Mouse (Mus musculus) liver, adult 2 months (tissue): Measurements from ENCODE around the gene Etfa. TPM values are rescaled to one million over a fixed set of nuclear protein-coding genes. Genes with fewer than 3 reads are reported as not detected.
A peak's percentile ranks its signal among the peaks of the same experiment; 100 is the strongest.

Experiments
- DNase-seq: peaks from one replicate; pipeline ENCODE4 v3.0.0-alpha.2; 2011; ENCODE audit warnings: low read depth, low spot score; ENCODE audit errors: extremely low read depth
- H3K27ac ChIP-seq: fragments of 200-500 bp; replicated peaks from 2 replicates; pipeline ENCODE4 v1.5.1; 2012; ENCODE audit warnings: low read depth, mild to moderate bottlenecking, control low read depth, inconsistent platforms, low read length; ENCODE audit not compliant: insufficient read depth
- H3K27me3 ChIP-seq: fragments of 200-500 bp; 2 replicates; pipeline ENCODE4 v1.6.1; 2012; ENCODE audit warnings: mild to moderate bottlenecking, moderate library complexity, low read length, inconsistent platforms; ENCODE audit not compliant: control insufficient read depth, insufficient read depth
- H3K36me3 ChIP-seq: fragments of 200-500 bp; 2 replicates; pipeline ENCODE4 v1.6.1; 2012; ENCODE audit warnings: low read length, inconsistent platforms; ENCODE audit not compliant: control insufficient read depth, insufficient read depth
- H3K4me1 ChIP-seq: fragments of 200-500 bp; 2 replicates; pipeline ENCODE4 v1.6.1; 2011; ENCODE audit warnings: low read length; ENCODE audit not compliant: control insufficient read depth, insufficient read depth
- H3K4me3 ChIP-seq: fragments of 200-500 bp; 2 replicates; pipeline ENCODE4 v1.5.1; 2011; ENCODE audit warnings: low read depth, mild to moderate bottlenecking, control low read depth, low read length, moderate library complexity; ENCODE audit not compliant: insufficient read depth
- H3K79me2 ChIP-seq: fragments of 200-500 bp; 2 replicates; pipeline ENCODE4 v1.6.1; 2012; ENCODE audit warnings: inconsistent platforms, mild to moderate bottlenecking, low read length, moderate library complexity; ENCODE audit not compliant: control insufficient read depth, insufficient read depth
- H3K9ac ChIP-seq: fragments of 200-500 bp; 2 replicates; pipeline ENCODE4 v1.6.1; 2012; ENCODE audit warnings: low read depth, mild to moderate bottlenecking, control low read depth, inconsistent platforms, low read length
- CTCF ChIP-seq: fragments of 200-500 bp; IDR thresholded peaks from 2 replicates; pipeline ENCODE4 v1.5.1; 2011; ENCODE audit warnings: low read depth, low read length, control low read depth
- POLR2A ChIP-seq: fragments of 200-500 bp; IDR thresholded peaks from 2 replicates; pipeline ENCODE4 v1.6.1; 2011; ENCODE audit warnings: low read length, control low read depth; ENCODE audit not compliant: insufficient read depth; ENCODE audit errors: extremely low read depth
- WGBS: fragments of 180-500 bp; shearing (Covaris S2); methylation state at CpG from one replicate; pipeline ENCODE4 v1.1.7; 2018; 5-methylcytosine and 5-hydroxymethylcytosine counted together
- polyA plus RNA-seq: library from polyadenylated mRNA; depleted of rRNA; stranded (reverse); fragments of >200 nt; gene quantifications from 2 replicates; pipeline ENCODE4 v1.2.3, GENCODE M21; 2012
- total RNA-seq: library from RNA; depleted of rRNA; stranded (reverse); fragments of >200 nt; gene quantifications from 2 replicates; pipeline ENCODE4 v1.2.3, GENCODE M21; 2014

Etfa gene
- total and polyA plus RNA-seq, 2 experiments, result 187 to 256 TPM

DNA sequence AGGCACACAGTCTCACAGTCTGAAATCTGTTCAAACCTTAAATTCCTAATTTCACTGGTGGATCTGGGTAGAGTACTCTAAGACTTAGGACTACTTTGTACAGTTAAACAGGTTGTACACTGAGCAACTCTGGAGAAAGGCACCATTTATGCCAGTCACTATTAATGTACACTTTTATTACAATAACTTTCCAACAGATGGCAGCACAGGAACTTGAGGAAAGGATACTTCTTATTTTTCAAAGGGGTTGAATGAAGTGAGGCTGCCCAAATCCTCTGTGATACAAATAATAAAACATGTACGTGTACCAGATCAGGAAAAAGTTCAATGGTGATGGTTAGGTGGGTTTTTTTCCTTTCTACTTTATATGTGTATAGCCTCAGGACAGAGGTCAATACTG lies 43.6 kb downstream of the Etfa start:
- WGBS, result 76% methylated on average over 1 of the region's 1 CpGs
- H3K27ac ChIP-seq, result no peak overlapping the region
- peaks cover 44% of the 10 kb centered on the region for H3K36me3 ChIP-seq
- H3K4me1 ChIP-seq, result no peaks in the 10 kb centered on the region
- DNase-seq, result peak; percentile 9
- no peak overlapping the region for H3K4me3 ChIP-seq
- no peaks in the 10 kb centered on the region; the same call in 1 of the 2 replicates for H3K79me2 ChIP-seq
- H3K9ac ChIP-seq, result no peak overlapping the region
- H3K27me3 ChIP-seq, result no peaks in the 10 kb centered on the region
- no peak for TF ChIP-seq CTCF
- no peak for TF ChIP-seq POLR2A

DNA sequence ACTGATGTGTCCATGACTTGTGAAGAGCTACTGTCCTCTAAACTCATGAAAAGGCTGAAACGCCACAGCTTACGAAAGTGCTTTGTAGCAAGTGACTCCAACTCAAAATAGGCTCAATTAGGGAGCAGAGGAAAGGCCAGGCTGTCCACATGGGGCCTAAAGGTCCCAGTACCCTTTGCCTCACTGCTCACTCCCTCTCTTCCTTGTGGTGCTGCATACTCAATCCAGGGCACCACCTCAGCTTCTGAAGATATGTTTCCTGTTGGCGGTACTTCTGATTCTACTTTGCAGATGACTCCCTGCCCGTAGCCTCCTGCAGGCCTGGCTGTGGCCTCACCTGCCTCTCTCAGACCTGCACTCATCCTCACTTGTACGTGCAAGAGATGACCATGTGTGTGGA lies 58.7 kb downstream of the Etfa start:
- no peaks in the 10 kb centered on the region for H3K4me1 ChIP-seq
- H3K27ac ChIP-seq, result no peak overlapping the region
- peaks cover 28% of the 10 kb centered on the region for H3K36me3 ChIP-seq
- no peak overlapping the region for H3K9ac ChIP-seq
- TF ChIP-seq POLR2A, result no peak
- TF ChIP-seq CTCF, result no peak
- no peak for DNase-seq
- no peaks in the 10 kb centered on the region for H3K79me2 ChIP-seq
- WGBS, result 96% methylated on average over 5 of the region's 5 CpGs
- no peak overlapping the region for H3K4me3 ChIP-seq
- H3K27me3 ChIP-seq, result no peaks in the 10 kb centered on the region

DNA sequence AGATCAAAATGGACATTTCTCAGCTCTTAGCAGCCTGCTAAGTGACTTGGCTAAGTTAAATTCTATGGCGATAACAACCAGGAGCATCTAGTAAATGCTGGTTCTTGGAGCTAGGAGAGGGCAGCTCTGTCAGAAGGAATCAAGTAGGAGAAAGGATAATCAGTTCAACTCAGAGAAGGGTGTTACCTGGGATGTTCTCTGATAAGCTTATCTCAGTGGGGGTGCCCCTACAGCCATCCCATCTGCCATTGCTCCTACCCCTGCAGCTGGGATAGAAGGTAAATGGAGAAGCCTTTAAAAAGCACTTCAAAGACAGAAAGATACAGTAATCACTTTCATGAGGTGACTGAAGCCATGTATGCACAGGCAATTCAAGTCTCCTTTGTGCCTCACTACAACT lies 59.1 kb downstream of the Etfa start:
- 100% methylated on average over 1 of the region's 1 CpGs for WGBS
- no peaks in the 10 kb centered on the region for H3K27me3 ChIP-seq
- H3K4me1 ChIP-seq, result no peaks in the 10 kb centered on the region
- no peak for DNase-seq
- H3K9ac ChIP-seq, result no peak overlapping the region
- no peak overlapping the region for H3K4me3 ChIP-seq
- TF ChIP-seq POLR2A (no peak), CTCF (no peak)
- H3K79me2 ChIP-seq, result no peaks in the 10 kb centered on the region
- peaks cover 28% of the 10 kb centered on the region for H3K36me3 ChIP-seq
- H3K27ac ChIP-seq, result no peak overlapping the region

DNA sequence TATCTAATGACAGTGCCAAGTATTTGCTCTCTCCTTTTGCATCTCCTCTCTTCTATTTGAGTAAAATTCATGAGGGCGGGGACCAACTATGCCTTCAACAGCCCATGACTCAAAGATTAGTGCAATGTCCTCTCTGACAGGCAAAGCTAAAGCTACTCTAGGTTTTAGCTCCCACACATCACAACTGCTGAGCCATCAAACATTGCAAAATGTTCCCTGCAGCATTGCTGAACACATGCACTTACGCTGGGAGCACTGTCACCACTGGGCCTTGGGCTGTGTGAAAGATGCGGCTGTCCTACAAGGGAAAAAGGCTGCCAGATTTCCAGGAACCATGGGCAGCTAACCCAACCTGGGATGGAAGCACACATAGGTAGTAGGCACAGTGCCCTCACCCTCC lies 60.6 kb downstream of the Etfa start:
- DNase-seq, result no peak
- H3K9ac ChIP-seq, result no peak overlapping the region
- TF ChIP-seq CTCF (no peak), POLR2A (no peak)
- H3K36me3 ChIP-seq, result peaks cover 21% of the 10 kb centered on the region
- no peak overlapping the region for H3K27ac ChIP-seq
- no peaks in the 10 kb centered on the region for H3K4me1 ChIP-seq
- no peak overlapping the region for H3K4me3 ChIP-seq
- 71% methylated on average over 3 of the region's 3 CpGs for WGBS
- H3K79me2 ChIP-seq, result no peaks in the 10 kb centered on the region
- H3K27me3 ChIP-seq, result no peaks in the 10 kb centered on the region

DNA sequence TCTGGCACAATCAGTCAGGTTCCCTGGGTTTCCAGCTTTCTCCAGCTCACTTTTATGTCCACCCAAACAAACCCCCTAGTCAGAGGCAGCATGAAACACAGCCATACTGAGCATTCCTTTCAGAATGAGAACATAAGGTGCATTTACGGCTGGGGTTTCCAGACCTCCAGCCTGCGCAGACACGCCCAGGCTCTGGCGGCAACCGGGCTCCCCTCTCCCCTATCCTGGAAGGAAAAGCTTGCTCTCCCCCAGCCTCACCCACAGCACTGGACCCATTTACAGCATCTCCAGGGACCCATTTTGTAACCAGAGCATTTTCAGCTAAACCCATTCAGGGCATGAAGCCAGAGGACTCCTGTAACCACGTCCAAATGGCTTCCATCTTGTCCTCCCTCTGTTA lies 62.0 kb downstream of the Etfa start:
- Histone ChIP-seq H3K79me2 (no peaks in the 10 kb centered on the region), H3K4me3 (no peak overlapping the region), H3K36me3 (peaks cover 12% of the 10 kb centered on the region), H3K4me1 (no peaks in the 10 kb centered on the region), H3K27me3 (no peaks in the 10 kb centered on the region), H3K27ac (no peak overlapping the region), H3K9ac (no peak overlapping the region)
- DNase-seq, result no peak
- 90% methylated on average over 6 of the region's 6 CpGs for WGBS
- TF ChIP-seq CTCF, result no peak
- no peak for TF ChIP-seq POLR2A

DNA sequence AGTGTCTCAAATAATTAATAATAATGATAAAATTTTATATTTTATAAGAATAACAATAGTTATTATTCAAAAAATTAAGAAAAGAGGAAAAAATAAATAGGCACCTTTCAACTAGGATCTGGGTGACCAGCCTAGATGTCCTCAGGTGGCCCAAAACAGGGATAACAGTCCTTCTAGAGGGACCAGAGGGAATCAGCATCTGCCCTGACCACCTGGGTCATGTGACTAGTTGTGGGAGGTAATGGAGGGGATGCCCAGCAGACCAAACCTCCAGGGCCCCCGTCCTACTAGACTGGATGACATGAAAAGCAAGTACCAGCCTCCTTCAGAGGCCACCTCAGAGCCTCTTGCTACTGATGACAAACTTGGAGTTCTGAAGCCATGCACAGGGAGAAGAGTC lies 62.9 kb downstream of the Etfa start:
- Histone ChIP-seq H3K79me2 (no peaks in the 10 kb centered on the region), H3K4me3 (no peak overlapping the region), H3K4me1 (no peaks in the 10 kb centered on the region), H3K9ac (no peak overlapping the region), H3K27ac (no peak overlapping the region), H3K27me3 (no peaks in the 10 kb centered on the region), H3K36me3 (peaks cover 6% of the 10 kb centered on the region; the same call in 1 of the 2 replicates)
- TF ChIP-seq CTCF (no peak), POLR2A (no peak)
- WGBS, result 62% methylated on average over 1 of the region's 1 CpGs
- DNase-seq, result no peak
